Mouse (Mus musculus) adrenal gland, adult 10 weeks (tissue): Measurements from ENCODE around the gene Kdelc2. TPM values are rescaled to one million over a fixed set of nuclear protein-coding genes. Genes with fewer than 3 reads are reported as not detected.

ENCODE experiments used
- polyA plus RNA-seq: library from polyadenylated mRNA; stranded (reverse); fragments of 350-450 nt; fragmentation: Illumina TruSeq; extraction: RNeasy Lipid Tissue Mini Kit (QIAGEN cat#74804); gene quantifications from one replicate; pipeline ENCODE4 v1.2.3, GENCODE M21; 2014; ENCODE audit warnings: low read depth, low replicate concordance

The Kdelc2 gene
- 29.9 TPM for polyA plus RNA-seq

DNA sequence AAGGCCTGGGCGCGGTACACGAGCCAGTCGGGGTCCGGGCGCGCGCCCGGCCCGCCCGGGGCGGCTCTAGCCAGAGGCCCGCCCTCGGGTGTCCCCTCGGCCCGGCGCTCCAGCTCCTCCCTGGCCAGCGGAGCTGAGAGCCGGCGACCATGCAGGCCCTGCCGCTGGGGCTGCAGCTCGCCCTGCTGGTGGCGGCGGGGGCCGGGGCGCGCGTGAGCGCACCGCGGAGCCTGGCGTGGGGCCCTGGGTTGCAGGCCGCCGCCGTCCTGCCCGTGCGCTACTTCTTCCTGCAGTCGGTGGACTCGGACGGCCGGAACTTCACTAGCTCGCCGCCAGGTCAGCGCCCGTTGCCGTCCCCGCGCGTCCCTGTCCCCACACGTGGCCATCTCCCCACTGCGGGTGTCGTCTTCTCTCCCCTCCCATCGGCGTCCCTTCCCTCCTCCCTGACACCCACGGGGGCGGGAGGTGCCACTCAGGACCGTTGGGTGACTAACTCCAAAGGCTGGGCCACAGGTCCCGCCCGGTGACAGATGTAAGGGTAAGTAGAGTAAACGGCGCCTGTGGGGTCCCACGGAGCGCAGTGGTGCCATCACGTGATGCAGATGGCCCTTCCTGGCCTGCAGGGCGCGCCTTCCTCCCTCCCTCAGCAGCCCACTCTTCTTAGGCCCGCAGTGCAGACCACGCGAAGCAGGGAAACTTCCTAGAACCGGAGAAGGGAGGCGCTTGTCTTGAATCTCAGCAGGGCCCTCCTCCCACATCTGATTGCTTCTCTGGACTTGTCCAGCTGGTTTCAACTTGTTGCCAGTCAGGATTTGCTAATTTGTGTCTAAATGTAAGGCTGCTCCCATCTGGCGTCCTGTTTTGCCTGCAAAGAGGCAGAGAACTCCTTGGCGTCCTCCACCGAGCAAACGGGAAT is at the start of gene Kdelc2:
Gene Kdelc2, plus strand, starts transcription at position 75 of the 916 bp plus-strand sequence.

DNA sequence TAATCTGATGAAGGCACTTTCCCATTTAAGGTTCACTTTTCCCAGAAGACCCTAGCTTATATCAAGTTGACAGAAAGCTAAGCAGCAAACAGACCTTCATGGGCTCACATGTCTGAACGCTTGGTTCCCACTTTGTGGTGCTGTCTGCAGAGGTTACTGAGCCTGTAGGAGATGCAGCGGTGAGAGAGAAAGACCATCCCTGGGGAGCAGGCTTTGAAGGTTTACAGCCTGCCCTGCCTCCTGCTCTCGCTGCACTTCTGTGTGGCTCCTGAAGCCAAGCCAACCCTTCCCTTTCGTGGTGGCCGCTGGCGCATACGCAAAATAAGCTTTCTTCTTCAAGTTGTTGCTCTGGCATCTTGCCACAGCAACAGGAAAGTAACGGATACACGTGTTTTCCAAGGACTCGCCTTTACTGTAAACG is 18.5 kb downstream of the Kdelc2 start, which contains the start of gene 4930550C14Rik:
Gene 4930550C14Rik, plus strand, starts transcription at position 35 of the 421 bp plus-strand sequence.

Other genes with a start within 250 kb of the Kdelc2 start
- gene Ddx10, start 136.0 kb upstream of the Kdelc2 start, polyA plus RNA-seq, result 56.9 TPM
- not detected for gene Exph5, start 82.4 kb upstream of the Kdelc2 start, polyA plus RNA-seq
- gene 4930550C14Rik, start 18.3 kb downstream of the Kdelc2 start, polyA plus RNA-seq, result 15.2 TPM
- gene Atm, start 152.7 kb downstream of the Kdelc2 start, polyA plus RNA-seq, result 18.5 TPM
- gene Npat, start 153.0 kb downstream of the Kdelc2 start, polyA plus RNA-seq, result 34.5 TPM
- gene Acat1, start 226.4 kb downstream of the Kdelc2 start, polyA plus RNA-seq, result 131 TPM